Mouse (Mus musculus) hematopoietic stem cell, adult 5-6 weeks (primary cell): ENCODE measurements around the gene Grik4. TPM values are rescaled to one million over a fixed set of nuclear protein-coding genes. Genes with fewer than 3 reads are reported as not detected.
A peak's percentile ranks its signal among the peaks of the same experiment; 100 is the strongest.

Experiments used
- ATAC-seq, 2 experiments: fragments of 125-278 bp in 1 of 2; replicated peaks in 1 of 2; 2 replicates each; pipeline ENCODE4 v1.8.0; 2016 to 2017; ENCODE audit warnings: inconsistent platforms in 2 of 2, mild to moderate bottlenecking in 2 of 2, moderate number of reproducible peaks in 2 of 2, low read depth in 1 of 2, moderate TSS enrichment in 1 of 2; ENCODE audit not compliant: low FRiP score in 2 of 2, poor library complexity in 2 of 2, severe bottlenecking in 2 of 2, insufficient read depth in 1 of 2, low TSS enrichment in 1 of 2
- total RNA-seq: library from RNA; stranded (forward); fragments of 172-1452, 232-1000 nt; gene quantifications from 2 replicates; pipeline ENCODE4 v1.2.3, GENCODE M21; 2017

Grik4 gene
- total RNA-seq, 1 experiment from 2014 or later = not detected

- peak; percentile 70 to 83 for ATAC-seq
These were observed 72.6 kb downstream of the Grik4 start for GRCm38 (mm10) chr9:42871681-42872080.

- ATAC-seq = no peak
These were observed 74.0 kb downstream of the Grik4 start for GRCm38 (mm10) chr9:42870257-42870656.

DNA sequence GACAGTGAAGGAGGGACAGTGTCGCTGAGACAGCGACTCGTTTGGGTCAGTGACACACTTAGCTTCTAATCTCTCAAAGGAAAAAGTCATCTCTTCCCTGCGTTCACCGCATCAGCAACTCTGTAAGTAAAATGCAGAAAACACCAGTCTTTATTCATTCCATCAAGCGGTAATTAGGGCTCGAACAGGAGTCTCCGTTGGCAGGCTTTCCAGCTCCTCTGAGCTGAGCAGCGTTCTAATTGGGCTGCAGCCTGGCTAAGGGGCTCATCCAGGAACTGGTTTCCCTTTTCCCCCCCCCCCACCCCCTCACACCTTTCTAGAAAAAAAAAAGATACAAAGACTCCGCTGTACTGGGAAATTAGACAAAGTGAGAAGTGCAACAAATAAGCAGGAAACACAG, 75.8 kb downstream of the Grik4 start:
- no peak for ATAC-seq

GRCm38 (mm10) chr9:42866650-42867049, 77.6 kb downstream of the Grik4 start:
- no peak for ATAC-seq

DNA sequence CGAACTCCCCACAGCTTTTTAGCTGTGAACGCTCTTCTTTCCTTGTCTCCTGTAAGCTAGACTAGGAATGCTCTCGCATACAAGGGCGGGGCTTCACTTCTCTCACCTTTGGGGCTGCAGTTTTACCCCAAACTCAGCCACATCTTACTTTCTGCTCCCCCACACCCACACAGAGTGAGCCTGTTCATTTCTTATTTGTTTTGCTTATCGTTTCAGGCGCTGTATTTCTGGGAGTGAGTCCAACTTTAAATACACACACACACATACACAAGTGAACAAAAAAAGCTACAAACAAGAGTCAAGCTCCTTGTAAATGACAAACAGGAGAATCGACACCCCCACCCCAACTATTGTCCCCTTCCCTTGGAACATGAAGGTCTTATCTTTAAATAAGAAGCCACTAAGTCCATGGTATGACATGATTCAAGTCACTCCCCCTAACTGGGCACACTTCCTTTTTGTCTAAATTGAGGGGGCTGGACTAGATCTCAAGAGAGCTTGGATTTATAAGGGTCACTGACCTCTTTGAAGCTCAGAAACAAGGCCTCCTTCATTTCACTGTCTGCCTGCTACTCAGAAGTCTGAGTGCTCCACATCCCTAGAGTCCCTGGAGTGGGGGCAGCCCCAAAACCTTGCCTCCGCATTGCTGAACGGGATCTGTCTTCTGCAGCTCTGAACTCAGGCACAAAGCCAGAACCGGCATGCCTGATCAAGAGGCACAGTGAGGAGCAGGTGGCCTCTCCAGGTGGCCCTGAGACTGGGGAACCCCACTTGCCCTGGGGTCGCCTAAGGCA, 79.1 kb downstream of the Grik4 start:
- no peak for ATAC-seq

DNA sequence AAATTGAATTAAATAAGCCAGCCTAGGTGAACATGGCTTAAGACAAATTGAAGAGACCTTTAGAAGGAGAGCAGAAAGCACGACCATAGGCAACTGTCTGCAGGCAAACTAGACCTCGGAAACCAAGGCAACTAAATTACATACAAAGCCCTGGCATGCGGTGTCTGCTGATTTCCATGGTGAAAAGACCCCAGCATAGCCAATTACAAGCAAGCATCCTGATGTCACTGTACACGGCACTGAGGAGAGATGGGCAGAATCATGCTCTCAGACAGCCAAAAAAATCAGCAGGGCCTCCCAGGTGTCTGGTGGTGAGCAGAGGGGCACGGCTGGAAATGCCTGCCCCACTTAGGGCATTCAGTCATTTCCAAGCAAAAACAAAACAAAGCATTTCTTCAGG, 80.9 kb downstream of the Grik4 start:
- no peak for ATAC-seq

DNA sequence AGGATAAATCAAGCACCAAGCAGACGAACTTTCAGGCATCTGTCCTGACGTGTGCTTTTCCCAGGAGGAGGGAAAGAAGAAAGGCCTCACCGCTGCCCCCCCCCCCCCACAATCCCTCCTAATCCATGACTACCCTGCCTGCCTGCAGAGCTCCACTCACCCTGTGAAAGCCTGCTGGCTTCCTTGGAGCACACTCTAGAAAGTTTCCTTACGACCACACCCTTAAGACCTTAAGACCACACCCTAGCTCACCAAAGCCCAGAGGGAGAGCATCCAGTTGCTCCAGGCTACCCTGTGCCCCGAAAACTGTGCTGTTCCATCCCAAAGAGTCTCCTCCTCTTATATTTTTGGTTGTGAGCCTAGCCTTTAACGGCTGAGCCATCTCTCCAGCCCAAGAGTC, 82.6 kb downstream of the Grik4 start:
- ATAC-seq = no peak

DNA sequence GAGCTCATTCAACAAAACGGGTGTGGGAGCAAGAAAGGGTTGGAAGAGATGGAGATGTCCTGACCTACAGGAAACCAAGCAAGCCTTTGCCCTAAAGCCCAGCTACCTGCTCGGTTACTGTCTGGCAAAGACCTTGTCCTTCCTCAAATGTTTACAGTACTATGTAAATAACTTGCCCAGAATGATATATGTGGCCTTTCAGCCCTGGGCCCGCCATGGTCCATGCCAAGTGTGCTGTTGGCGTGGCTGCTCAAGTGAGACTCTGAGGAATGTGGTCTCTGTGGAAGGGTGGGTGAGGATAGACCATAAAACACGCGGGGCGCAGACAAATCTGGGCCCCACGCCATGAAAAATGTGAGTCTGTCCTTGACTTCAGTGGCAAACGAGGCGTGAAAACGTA, 83.1 kb downstream of the Grik4 start:
- no peak for ATAC-seq

- peak; percentile 53 to 65 for ATAC-seq
These were observed 84.1 kb downstream of the Grik4 start for GRCm38 (mm10) chr9:42859959-42860794.

DNA sequence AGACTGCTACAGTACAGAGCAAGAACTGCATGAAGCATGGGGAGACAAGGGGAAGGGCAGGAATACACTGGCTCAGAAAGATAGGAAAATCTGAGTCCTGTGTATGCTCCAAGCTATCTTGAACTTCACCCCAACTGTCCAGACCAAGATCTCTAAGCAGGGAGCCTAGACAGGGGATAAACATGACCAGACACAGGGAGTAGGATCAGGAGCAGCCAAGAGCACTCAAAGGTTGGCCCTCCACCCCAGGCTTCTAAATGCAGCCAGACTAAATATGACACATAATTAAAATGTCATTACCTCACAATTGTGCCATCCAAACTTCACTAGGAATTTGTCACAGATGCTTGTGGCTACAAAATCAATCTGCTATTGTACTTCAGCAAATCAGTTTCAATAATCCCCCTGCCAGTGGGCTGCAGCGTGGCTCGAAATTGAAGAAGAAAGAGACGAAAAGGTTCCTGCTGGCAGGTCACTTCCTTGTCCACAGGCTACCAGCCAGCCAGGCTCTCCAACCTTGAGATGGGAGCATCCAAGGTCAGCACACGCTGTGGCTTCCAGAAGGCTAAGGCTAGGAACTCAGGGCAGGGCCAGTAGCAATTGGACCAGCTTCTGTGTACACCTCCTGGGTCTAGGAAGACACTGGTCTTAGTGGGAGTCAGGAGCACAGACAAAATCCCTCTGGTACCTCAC, 85.1 kb downstream of the Grik4 start:
- no peak for ATAC-seq

DNA sequence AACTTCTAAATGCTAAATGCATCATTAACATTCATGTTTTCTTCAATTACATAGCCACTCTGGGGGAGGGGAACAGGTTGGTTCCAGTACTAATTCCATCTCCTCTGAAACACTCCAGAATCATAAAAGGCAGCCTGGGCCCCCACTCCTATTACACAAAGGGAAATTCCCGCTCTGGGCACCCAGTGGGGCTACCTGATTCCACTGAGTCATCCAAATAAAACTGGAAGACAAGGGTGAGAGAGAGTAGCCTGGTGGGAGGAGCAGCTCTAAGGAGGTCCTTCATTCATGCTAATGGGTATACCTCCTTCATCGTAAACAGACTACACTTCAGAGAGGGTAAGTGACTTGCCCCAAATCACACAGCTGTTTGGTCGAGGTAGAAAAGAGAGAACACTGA, 85.7 kb downstream of the Grik4 start:
- ATAC-seq = no peak

- no peak for ATAC-seq
These were observed 86.5 kb downstream of the Grik4 start for GRCm38 (mm10) chr9:42857756-42858155.

GRCm38 (mm10) chr9:42853077-42853476, 91.2 kb downstream of the Grik4 start:
- no peak for ATAC-seq

- ATAC-seq = no peak
These were observed 94.2 kb downstream of the Grik4 start for GRCm38 (mm10) chr9:42850063-42850462.

GRCm38 (mm10) chr9:42848061-42848460, 96.2 kb downstream of the Grik4 start:
- ATAC-seq = no peak

DNA sequence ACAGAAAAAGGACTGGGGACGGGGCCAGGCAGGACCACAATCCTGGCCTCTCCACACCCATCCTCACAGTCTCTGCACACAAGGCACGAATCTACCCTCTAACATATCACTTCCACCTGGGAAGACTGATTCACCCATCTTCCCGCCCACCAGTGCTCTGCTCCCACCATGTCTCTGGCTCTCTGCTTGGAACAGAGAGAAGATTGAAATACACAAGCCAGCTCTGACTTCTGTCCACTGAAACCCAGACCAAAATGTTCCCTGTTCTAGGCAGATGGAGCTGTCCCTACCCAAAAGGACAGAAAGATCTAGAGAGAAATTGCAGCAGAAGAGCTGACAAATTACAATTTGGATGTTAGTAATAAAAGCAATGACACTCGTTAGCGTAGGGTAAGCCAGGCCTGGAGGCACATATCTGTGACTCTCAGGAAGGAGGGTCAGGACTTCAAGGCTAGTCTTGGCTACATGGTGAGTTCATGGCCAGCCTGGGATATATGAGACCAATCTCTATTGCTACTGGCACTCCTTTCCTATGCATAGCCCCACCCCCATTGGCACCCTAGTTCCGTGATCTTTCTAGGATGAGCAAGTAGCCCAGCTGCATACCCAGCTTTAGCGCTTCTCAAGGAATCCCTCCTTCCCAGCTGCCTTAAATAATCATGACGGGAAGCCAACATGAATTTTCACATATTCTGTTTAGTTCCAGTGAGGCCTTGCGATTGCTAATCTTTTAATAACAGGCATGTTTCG, 97.4 kb downstream of the Grik4 start:
- ATAC-seq = no peak

GRCm38 (mm10) chr9:42846139-42846538, 98.2 kb downstream of the Grik4 start:
- peak in 1 of 2 experiments; percentile 60; a peak in 1 of 4 replicates for ATAC-seq
